ENCODE assay signal across 18 mouse cellular contexts in genomic region chr16:29742497-29743230, GRCm38 (mm10).
A peak's percentile ranks its signal among the peaks of the same experiment; 100 is the strongest.
DNase-seq lines count a peak whose midpoint lies in the region; ATAC-seq lines count a peak whose summit lies in the region.
"Had no signal": no experiment of that assay in that cellular context is flagged by ENCODE, and none has a peak within 500 bp of the region (broad histone marks: within the 10 kb centered on the region; RNA-seq: fewer than 3 reads in every experiment).

No protein-coding gene starts in this region.

- no peak overlapping the region for H3K4me3 ChIP-seq in kidney, embryonic 15.5 days (replicated peaks)
- H3K4me3 ChIP-seq in hindbrain, embryonic 11.5 days (ENCODE audit: low read depth, low read length), result no peak overlapping the region
- H3K4me3 ChIP-seq: embryonic facial prominence, embryonic 12.5 days; hindbrain, embryonic 13.5 days; intestine, embryonic 15.5 days; left cerebral cortex, adult 2 months; limb, embryonic 12.5 days; liver, embryonic 15.5 days had no signal

- no peaks in the 10 kb centered on the region for H3K36me3 ChIP-seq in kidney, embryonic 15.5 days
- no peaks in the 10 kb centered on the region for H3K36me3 ChIP-seq in hindbrain, embryonic 11.5 days (ENCODE audit: control insufficient read depth, insufficient read depth, low read length)
- H3K36me3 ChIP-seq: embryonic facial prominence, embryonic 12.5 days; G1E; hindbrain, embryonic 13.5 days; intestine, embryonic 15.5 days; limb, embryonic 12.5 days; liver, embryonic 15.5 days had no signal

- H3K9ac ChIP-seq in kidney, embryonic 15.5 days, result no peak overlapping the region
- H3K9ac ChIP-seq in hindbrain, embryonic 11.5 days (ENCODE audit: low read depth, low read length), result no peak overlapping the region
- H3K9ac ChIP-seq: embryonic facial prominence, embryonic 12.5 days; hindbrain, embryonic 13.5 days; intestine, embryonic 15.5 days; limb, embryonic 12.5 days; liver, embryonic 15.5 days had no signal

- peak; percentile 83 for DNase-seq in heart, adult 11 months
- no peak for DNase-seq in heart, adult 9 months (ENCODE audit: low spot score in 2 of 2)
- DNase-seq in kidney, adult 9 months, result no peak
- DNase-seq in 3T3-L1 (ENCODE audit: low read depth, low spot score), result peak; percentile 32
- peak; percentile 55 for DNase-seq in embryo, embryonic 10.5 days (ENCODE audit: low spot score)
- no peak for DNase-seq in thymus, postnatal 0 days (ENCODE audit: low spot score)
- no peak for DNase-seq in hindbrain, embryonic 11.5 days (ENCODE audit: low spot score)
- DNase-seq: cerebellum, adult 9-10 months; gastrocnemius, postnatal 36 days; right cerebral cortex, postnatal 25 days had no signal

- no peak overlapping the region for H3K27ac ChIP-seq in kidney, embryonic 15.5 days
- no peak overlapping the region for H3K27ac ChIP-seq in hindbrain, embryonic 11.5 days (ENCODE audit: low read depth, low read length)
- H3K27ac ChIP-seq: embryonic facial prominence, embryonic 12.5 days; hindbrain, embryonic 13.5 days; intestine, embryonic 15.5 days; left cerebral cortex, adult 2 months; limb, embryonic 12.5 days; liver, embryonic 15.5 days had no signal

- H3K4me1 ChIP-seq in kidney, embryonic 15.5 days, result peaks cover 9% of the 10 kb centered on the region
- H3K4me1 ChIP-seq in hindbrain, embryonic 11.5 days (replicated peaks; ENCODE audit: control insufficient read depth, insufficient read depth, low read length), result no peaks in the 10 kb centered on the region
- H3K4me1 ChIP-seq: intestine, embryonic 15.5 days; liver, embryonic 15.5 days had no signal

- ATAC-seq in kidney, embryonic 15.5 days (replicated peaks; ENCODE audit: low FRiP score), result peak; percentile 43
- no peak for ATAC-seq in hindbrain, embryonic 11.5 days (ENCODE audit: low FRiP score)
- ATAC-seq: intestine, embryonic 15.5 days had no signal

- H3K4me2 ChIP-seq in kidney, embryonic 15.5 days, result peak overlapping the region; percentile 20; the same call in 1 of the 2 replicates
- H3K4me2 ChIP-seq in hindbrain, embryonic 11.5 days (replicated peaks; ENCODE audit: low read depth, low read length), result no peak overlapping the region
- H3K4me2 ChIP-seq: embryonic facial prominence, embryonic 12.5 days; hindbrain, embryonic 13.5 days; intestine, embryonic 15.5 days; limb, embryonic 12.5 days; liver, embryonic 15.5 days had no signal

- H3K9me3 ChIP-seq in kidney, embryonic 15.5 days (replicated peaks), result no peaks in the 10 kb centered on the region
- H3K9me3 ChIP-seq in hindbrain, embryonic 11.5 days (ENCODE audit: control insufficient read depth, low read length), result no peaks in the 10 kb centered on the region
- H3K9me3 ChIP-seq: hindbrain, embryonic 13.5 days; intestine, embryonic 15.5 days; liver, embryonic 15.5 days had no signal

- peaks cover 8% of the 10 kb centered on the region; the same call in 1 of the 2 replicates for H3K27me3 ChIP-seq in kidney, embryonic 15.5 days
- peaks cover 8% of the 10 kb centered on the region for H3K27me3 ChIP-seq in hindbrain, embryonic 11.5 days (ENCODE audit: control insufficient read depth, insufficient read depth, low read length)
- H3K27me3 ChIP-seq: embryonic facial prominence, embryonic 12.5 days; intestine, embryonic 15.5 days had no signal

- WGBS in kidney, embryonic 15.5 days, result 6% methylated on average over 14 of the region's 14 CpGs
- WGBS in hindbrain, embryonic 11.5 days, result 59% methylated on average over 14 of the region's 14 CpGs

Comparison
In these comparisons a context has a peak if more than half of its experiments do, and no peak if none do; other contexts are left out.
1. DNase-seq: peak in heart, adult 11 months (single experiment), 3T3-L1 (single experiment) and embryo, embryonic 10.5 days (single experiment); none in heart, adult 9 months (0 of 2), kidney, adult 9 months (single experiment), thymus, postnatal 0 days (single experiment) and hindbrain, embryonic 11.5 days (single experiment).